Comparison of ENCODE assay signal across 11 mouse cellular contexts in genomic region chr2:125670846-125671245, GRCm38 (mm10). TPM values are rescaled to one million over a fixed set of nuclear protein-coding genes. Genes with fewer than 3 reads are reported as not detected.
DNase-seq lines count a peak whose midpoint lies in the region; ATAC-seq lines count a peak whose summit lies in the region.
"Had no signal": no experiment of that assay in that cellular context is flagged by ENCODE, and none has a peak within 500 bp of the region (broad histone marks: within the 10 kb centered on the region; RNA-seq: fewer than 3 reads in every experiment).

No protein-coding gene starts in this region.

- DNase-seq in kidney, adult 9 months = peak; percentile 6
- DNase-seq in 416B (ENCODE audit: low read depth) = peak; percentile 52
- DNase-seq in embryo, embryonic 11 days = peak; percentile 28
- DNase-seq in cerebellum, adult 11 months = no peak
- no peak for DNase-seq in left cerebral cortex, postnatal 25 days (ENCODE audit: low spot score in 2 of 2)
- DNase-seq: cerebellum, adult 8-10 months; thymus, postnatal 36 days had no signal

- WGBS in kidney, embryonic 15.5 days = 62% methylated on average over 1 of the region's 1 CpGs

- H3K9me3 ChIP-seq in kidney, embryonic 15.5 days (replicated peaks) = no peaks in the 10 kb centered on the region
- H3K9me3 ChIP-seq: hindbrain, embryonic 13.5 days; liver, embryonic 12.5 days had no signal

- H3K4me1 ChIP-seq in kidney, embryonic 15.5 days = peaks cover 11% of the 10 kb centered on the region

- no peak overlapping the region for H3K27ac ChIP-seq in kidney, embryonic 15.5 days
- H3K27ac ChIP-seq: hindbrain, embryonic 13.5 days; liver, embryonic 12.5 days had no signal

- H3K36me3 ChIP-seq in kidney, embryonic 15.5 days = no peaks in the 10 kb centered on the region
- H3K36me3 ChIP-seq: hindbrain, embryonic 13.5 days; liver, embryonic 12.5 days had no signal

- H3K4me3 ChIP-seq in kidney, embryonic 15.5 days (replicated peaks) = no peak overlapping the region
- H3K4me3 ChIP-seq: hindbrain, embryonic 13.5 days; liver, embryonic 12.5 days had no signal

- no peak overlapping the region for H3K4me2 ChIP-seq in kidney, embryonic 15.5 days
- H3K4me2 ChIP-seq: hindbrain, embryonic 13.5 days; liver, embryonic 12.5 days had no signal

- intact Hi-C loops in left cerebral cortex, postnatal 25 days (cut with DNase I) = loop anchor here (5.0 kb wide), 1 partner anchor 51 kb away; the partner anchor contains the start of gene Shc4

- no peaks in the 10 kb centered on the region for H3K27me3 ChIP-seq in kidney, embryonic 15.5 days
- H3K27me3 ChIP-seq: hindbrain, embryonic 13.5 days; liver, embryonic 12.5 days had no signal

- no peak overlapping the region for H3K9ac ChIP-seq in kidney, embryonic 15.5 days
- H3K9ac ChIP-seq: hindbrain, embryonic 13.5 days; liver, embryonic 12.5 days had no signal

- no peak for ATAC-seq in kidney, embryonic 15.5 days (replicated peaks; ENCODE audit: low FRiP score)
- peak; percentile 30 for ATAC-seq in CD4-positive, CD25-positive, alpha-beta regulatory T cell, adult 4 months
- ATAC-seq: liver, embryonic 12.5 days had no signal

RNA-seq across cellular contexts. Expression of gene Eid1, which starts 2.0 kb away (rescaled TPM):
- 116 and 119 TPM in 2 replicates for polyA plus RNA-seq in kidney, embryonic 15.5 days (2015; fragmentation: Nextera tagmentation; extraction: Ambion mirVana)
- 1 to 10 TPM; 4.5 to 7.5 TPM for polyA plus RNA-seq in CD4-positive, CD25-positive, alpha-beta regulatory T cell, adult 4 months (2017; shearing (Covaris generic))
- total RNA-seq in left cerebral cortex, postnatal 25 days (2021) = 100 to 1,000 TPM; 229 to 255 TPM

RNA-seq across cellular contexts. Expression of gene Cep152, which starts 45.9 kb away (rescaled TPM):
- polyA plus RNA-seq in kidney, embryonic 15.5 days (2015; fragmentation: Nextera tagmentation; extraction: Ambion mirVana) = 7.7 and 8.1 TPM in 2 replicates
- 1 to 10 TPM; 6.0 TPM for polyA plus RNA-seq in CD4-positive, CD25-positive, alpha-beta regulatory T cell, adult 4 months (2017; shearing (Covaris generic))
- 1 to 10 TPM; 2.0 to 2.5 TPM for total RNA-seq in left cerebral cortex, postnatal 25 days (2021)

RNA-seq across cellular contexts. Expression of gene Shc4, which starts 53.1 kb away (rescaled TPM):
- polyA plus RNA-seq in kidney, embryonic 15.5 days (2015; fragmentation: Nextera tagmentation; extraction: Ambion mirVana) = 1.2 and 1.3 TPM in 2 replicates
- not detected for polyA plus RNA-seq in CD4-positive, CD25-positive, alpha-beta regulatory T cell, adult 4 months (2017; shearing (Covaris generic))
- total RNA-seq in left cerebral cortex, postnatal 25 days (2021) = 1 to 10 TPM; 5.0 TPM

Comparison
In these comparisons a context has a peak if more than half of its experiments do, and no peak if none do; other contexts are left out.
1. DNase-seq: peak in kidney, adult 9 months (single experiment), 416B (single experiment) and embryo, embryonic 11 days (single experiment); none in cerebellum, adult 11 months (single experiment) and left cerebral cortex, postnatal 25 days (0 of 2).
2. RNA of gene Eid1, which starts 2.0 kb away (polyA plus RNA-seq): 116 to 119 TPM in kidney, embryonic 15.5 days; 4.5 to 7.5 TPM in CD4-positive, CD25-positive, alpha-beta regulatory T cell, adult 4 months; every median in the first group is over 10 times any median in the second.